Mouse (Mus musculus) MEL (cell line): ENCODE data around the gene Nepn. TPM values are rescaled to one million over a fixed set of nuclear protein-coding genes. Genes with fewer than 3 reads are reported as not detected.

Experiments used
- DNase-seq: peaks from one replicate; pipeline ENCODE4 v3.0.0; 2011; ENCODE audit warnings: low read depth, low spot score
- H3K27ac ChIP-seq: 2 replicates; pipeline ENCODE4 v1.5.1; 2012; ENCODE audit warnings: low read depth, mild to moderate bottlenecking, control low read depth, low read length, moderate library complexity; ENCODE audit not compliant: control insufficient read depth
- H3K27me3 ChIP-seq, 2 experiments: fragments of 150-350 bp in 1 of 2; sonication (generic) in 1 of 2; 2 replicates each; pipeline ENCODE4 v1.6.1; 2012; ENCODE audit warnings: low read length in 2 of 2, mild to moderate bottlenecking in 2 of 2, improper control_type of control experiment in 1 of 2, moderate library complexity in 1 of 2; ENCODE audit not compliant: insufficient read depth in 2 of 2, control insufficient read depth in 1 of 2
- H3K36me3 ChIP-seq, 2 experiments: 2 replicates each; pipeline ENCODE4 v1.6.1; 2012 to 2014; ENCODE audit warnings: low read length in 2 of 2, improper control_type of control experiment in 1 of 2, inconsistent platforms in 1 of 2, mild to moderate bottlenecking in 1 of 2; ENCODE audit not compliant: insufficient read depth in 2 of 2, control insufficient read depth in 1 of 2
- H3K4me1 ChIP-seq, 2 experiments: fragments of 150-350 bp in 1 of 2; sonication (generic) in 1 of 2; 2 replicates each; pipeline ENCODE4 v1.6.1; 2012; ENCODE audit warnings: low read length in 2 of 2, improper control_type of control experiment in 1 of 2, mild to moderate bottlenecking in 1 of 2; ENCODE audit not compliant: insufficient read depth in 2 of 2, control insufficient read depth in 1 of 2
- H3K4me3 ChIP-seq, 2 experiments: fragments of 150-350 bp in 1 of 2; sonication (generic) in 1 of 2; 2 replicates each; pipeline ENCODE4 v1.5.1; 2012; ENCODE audit warnings: low read depth in 2 of 2, low read length in 2 of 2, mild to moderate bottlenecking in 2 of 2, moderate library complexity in 2 of 2, control low read depth in 1 of 2, improper control_type of control experiment in 1 of 2; ENCODE audit not compliant: control insufficient read depth in 1 of 2, insufficient read depth in 1 of 2
- H3K79me2 ChIP-seq: 2 replicates; pipeline ENCODE4 v1.6.1; 2012; ENCODE audit warnings: mild to moderate bottlenecking, low read length, moderate library complexity; ENCODE audit not compliant: control insufficient read depth, poor library complexity, insufficient read depth
- H3K9ac ChIP-seq: 2 replicates; pipeline ENCODE4 v1.6.1; 2012; ENCODE audit warnings: low read depth, mild to moderate bottlenecking, control low read depth, low read length, moderate library complexity; ENCODE audit not compliant: control insufficient read depth, poor library complexity, severe bottlenecking
- H3K9me3 ChIP-seq: fragments of 150-350 bp; sonication (generic); replicated peaks from 2 replicates; pipeline ENCODE4 v1.6.1; 2012; ENCODE audit warnings: mild to moderate bottlenecking, low read length, improper control_type of control experiment, moderate library complexity; ENCODE audit not compliant: insufficient read depth
- BHLHE40 ChIP-seq: IDR thresholded peaks from 2 replicates; pipeline ENCODE4 v1.6.1; 2012; ENCODE audit warnings: low read depth, mild to moderate bottlenecking, inconsistent platforms, low read length, improper control_type of control experiment, borderline replicate concordance
- CHD1 ChIP-seq: IDR thresholded peaks from 2 replicates; pipeline ENCODE4 v1.6.1; 2012; ENCODE audit warnings: low read depth, mild to moderate bottlenecking, inconsistent platforms, low read length, improper control_type of control experiment
- CHD2 ChIP-seq: IDR thresholded peaks from 2 replicates; pipeline ENCODE4 v1.6.1; 2011; ENCODE audit warnings: low read length, improper control_type of control experiment
- CTCF ChIP-seq, 3 experiments: IDR thresholded peaks in 2 of 3; conservative IDR thresholded peaks in 1 of 3; 2 replicates each; pipeline ENCODE4 v1.5.1; 2011 to 2012; ENCODE audit warnings: low read length in 3 of 3, low read depth in 2 of 3, mild to moderate bottlenecking in 2 of 3, improper control_type of control experiment in 1 of 3, inconsistent platforms in 1 of 3, mixed read lengths in 1 of 3, moderate library complexity in 1 of 3; ENCODE audit not compliant: control insufficient read depth in 1 of 3, insufficient read depth in 1 of 3, poor library complexity in 1 of 3, severe bottlenecking in 1 of 3
- E2F4 ChIP-seq: IDR thresholded peaks from 2 replicates; pipeline ENCODE4 v1.6.1; 2011; ENCODE audit warnings: low read depth, low read length, improper control_type of control experiment, borderline replicate concordance
- ELF1 ChIP-seq: IDR thresholded peaks from 2 replicates; pipeline ENCODE4 v1.6.1; 2014; ENCODE audit warnings: low read depth, mild to moderate bottlenecking, inconsistent platforms, low read length, improper control_type of control experiment, moderate library complexity
- ETS1 ChIP-seq: IDR thresholded peaks from 2 replicates; pipeline ENCODE4 v1.6.1; 2012; ENCODE audit warnings: low read depth, mild to moderate bottlenecking, inconsistent platforms, low read length, improper control_type of control experiment, moderate library complexity
- JUND ChIP-seq: IDR thresholded peaks from 2 replicates; pipeline ENCODE4 v1.6.1; 2011; ENCODE audit warnings: low read depth, mild to moderate bottlenecking, improper control_type of control experiment, low read length
- MAFK ChIP-seq: IDR thresholded peaks from 2 replicates; pipeline ENCODE4 v1.6.1; 2011; ENCODE audit warnings: low read depth, mild to moderate bottlenecking, low read length, improper control_type of control experiment, borderline replicate concordance
- MAZ ChIP-seq: IDR thresholded peaks from 2 replicates; pipeline ENCODE4 v1.6.1; 2012; ENCODE audit warnings: low read depth, mild to moderate bottlenecking, inconsistent platforms, low read length, improper control_type of control experiment
- MEF2A ChIP-seq: IDR thresholded peaks from 2 replicates; pipeline ENCODE4 v1.6.1; 2014; ENCODE audit warnings: low read depth, mild to moderate bottlenecking, inconsistent platforms, low read length, improper control_type of control experiment; ENCODE audit not compliant: poor library complexity, insufficient replicate concordance, severe bottlenecking; ENCODE audit errors: extremely low read depth
- MYC ChIP-seq: IDR thresholded peaks from 2 replicates; pipeline ENCODE4 v1.6.1; 2011; ENCODE audit warnings: low read depth, mild to moderate bottlenecking, low read length, improper control_type of control experiment, moderate library complexity
- POLR2A ChIP-seq, 2 experiments: IDR thresholded peaks; 2 replicates each; pipeline ENCODE4 v1.6.1; 2011 to 2012; ENCODE audit warnings: low read length in 2 of 2, mild to moderate bottlenecking in 2 of 2, control low read depth in 1 of 2, improper control_type of control experiment in 1 of 2, low read depth in 1 of 2, moderate library complexity in 1 of 2; ENCODE audit not compliant: control insufficient read depth in 1 of 2, insufficient read depth in 1 of 2, poor library complexity in 1 of 2
- POLR2AphosphoS2 ChIP-seq: IDR thresholded peaks from 2 replicates; pipeline ENCODE4 v1.6.1; 2011; ENCODE audit warnings: low read length, improper control_type of control experiment
- POLR2AphosphoS5 ChIP-seq: IDR thresholded peaks from 2 replicates; pipeline ENCODE4 v1.6.1; 2012; ENCODE audit warnings: low read depth, borderline replicate concordance, mild to moderate bottlenecking, inconsistent platforms, low read length, moderate library complexity, mixed read lengths
- RAD21 ChIP-seq: IDR thresholded peaks from 2 replicates; pipeline ENCODE4 v1.6.1; 2011; ENCODE audit warnings: mild to moderate bottlenecking, low read depth, low read length, improper control_type of control experiment
- RCOR1 ChIP-seq: IDR thresholded peaks from 2 replicates; pipeline ENCODE4 v1.6.1; 2012; ENCODE audit warnings: low read depth, mild to moderate bottlenecking, inconsistent platforms, low read length, improper control_type of control experiment
- SMC3 ChIP-seq: IDR thresholded peaks from 2 replicates; pipeline ENCODE4 v1.6.1; 2011; ENCODE audit warnings: low read depth, low read length, improper control_type of control experiment
- TAL1 ChIP-seq: IDR thresholded peaks from 2 replicates; pipeline ENCODE4 v1.6.1; 2012; ENCODE audit warnings: mild to moderate bottlenecking, inconsistent platforms, low read length, moderate library complexity, mixed read lengths
- TCF12 ChIP-seq: IDR thresholded peaks from 2 replicates; pipeline ENCODE4 v1.6.1; 2014; ENCODE audit warnings: low read depth, mild to moderate bottlenecking, inconsistent platforms, low read length, improper control_type of control experiment, moderate library complexity
- USF1 ChIP-seq: IDR thresholded peaks from 2 replicates; pipeline ENCODE4 v1.6.1; 2014; ENCODE audit warnings: low read depth, mild to moderate bottlenecking, inconsistent platforms, low read length, improper control_type of control experiment, moderate library complexity
- ZMIZ1 ChIP-seq: IDR thresholded peaks from 2 replicates; pipeline ENCODE4 v1.6.1; 2012; ENCODE audit warnings: low read depth, mild to moderate bottlenecking, inconsistent platforms, low read length, improper control_type of control experiment, moderate library complexity
- polyA plus RNA-seq, 2 experiments: library from polyadenylated mRNA; stranded (reverse) in 1 of 2; unstranded in 1 of 2; fragments of >175 nt in 1 of 2; fragments of >200 nt in 1 of 2; gene quantifications; 2 replicates each; pipeline versions ENCODE4 v1.2.1 to v1.2.4; 2012; ENCODE audit warnings: low replicate concordance in 2 of 2, low read depth in 1 of 2; ENCODE audit not compliant: insufficient read length in 2 of 2, insufficient read depth in 1 of 2, missing spikeins in 1 of 2
- total RNA-seq: library from RNA; depleted of rRNA; stranded (reverse); fragments of 300-350 nt; gene quantifications from 2 replicates; pipeline ENCODE4 v1.2.3, GENCODE M21; 2012

The Nepn gene
- total and polyA plus RNA-seq, 3 experiments: 0.12 to 0.17 TPM; not detected in 1

- Histone ChIP-seq H3K9ac (no peak within 1 kb of the TSS), H3K36me3 (peaks cover 0 to 2% of the 10 kb centered on the region in 2 experiments; a peak in 2 of 4 replicates), H3K79me2 (no peaks in the 10 kb centered on the region), H3K9me3 (no peaks in the 10 kb centered on the region), H3K4me1 (no peaks in the 10 kb centered on the region), H3K4me3 (no peak within 1 kb of the TSS), H3K27ac (no peak within 1 kb of the TSS), H3K27me3 (no peaks in the 10 kb centered on the region)
- no peak for TF ChIP-seq MEF2A
- TF ChIP-seq CTCF (IDR thresholded peaks at IDR 0.05 in 2 of 3, conservative IDR thresholded peaks at IDR 0.05 in 1 of 3; ENCODE audit: control insufficient read depth in 1 of 3, insufficient read depth in 1 of 3, low read depth in 2 of 3, low read length in 3 of 3, poor library complexity in 1 of 3, severe bottlenecking in 1 of 3): no peak
- TF ChIP-seq TCF12: no peak
- TF ChIP-seq POLR2A (IDR thresholded peaks at IDR 0.05; ENCODE audit: control insufficient read depth in 1 of 2, insufficient read depth in 1 of 2, low read depth in 1 of 2, low read length in 2 of 2, poor library complexity in 1 of 2): no peak
- TF ChIP-seq RAD21: no peak
- no peak for TF ChIP-seq RCOR1
- TF ChIP-seq MYC: no peak
- no peak for TF ChIP-seq SMC3
- DNase-seq: no peak
Observed at GRCm38 (mm10) chr10:52358467-52358866, 30.3 kb upstream of the Nepn start, which contains the start of gene Gm26741. TSS of gene Gm26741 (plus strand) at chr10:52358767.

GRCm38 (mm10) chr10:52360241-52360735, 28.5 kb upstream of the Nepn start:
- Histone ChIP-seq H3K27ac (no peak overlapping the region), H3K79me2 (no peaks in the 10 kb centered on the region), H3K4me3 (no peak overlapping the region), H3K9ac (no peak overlapping the region), H3K27me3 (no peaks in the 10 kb centered on the region), H3K9me3 (no peaks in the 10 kb centered on the region), H3K36me3 (peaks cover 0 to 1% of the 10 kb centered on the region in 2 experiments; a peak in 2 of 4 replicates), H3K4me1 (no peaks in the 10 kb centered on the region)
- TF ChIP-seq MEF2A: no peak
- no peak for DNase-seq

GRCm38 (mm10) chr10:52360862-52361609, 27.7 kb upstream of the Nepn start:
- H3K79me2 ChIP-seq: no peaks in the 10 kb centered on the region
- no peaks in the 10 kb centered on the region; a peak in 2 of 4 replicates for H3K36me3 ChIP-seq
- H3K4me1 ChIP-seq: no peaks in the 10 kb centered on the region
- no peak for DNase-seq
- H3K9me3 ChIP-seq: no peaks in the 10 kb centered on the region
- no peak overlapping the region for H3K9ac ChIP-seq
- no peaks in the 10 kb centered on the region for H3K27me3 ChIP-seq
- no peak overlapping the region for H3K4me3 ChIP-seq
- TF ChIP-seq TAL1: no peak
- no peak for TF ChIP-seq CHD2
- no peak for TF ChIP-seq ETS1
- no peak for TF ChIP-seq CHD1
- TF ChIP-seq ELF1: no peak
- TF ChIP-seq TCF12: no peak
- TF ChIP-seq BHLHE40: no peak
- TF ChIP-seq ZMIZ1: no peak
- TF ChIP-seq MAFK: no peak
- TF ChIP-seq MAZ: no peak
- TF ChIP-seq RCOR1: no peak
- TF ChIP-seq POLR2AphosphoS5: no peak
- TF ChIP-seq JUND: no peak
- no peak for TF ChIP-seq MEF2A
- no peak for TF ChIP-seq USF1
- TF ChIP-seq E2F4: no peak
- no peak for TF ChIP-seq POLR2AphosphoS2
- no peak overlapping the region for H3K27ac ChIP-seq
